Mouse (Mus musculus): ENCODE results near the gene Slc8a1. TPM values are rescaled to one million over a fixed set of nuclear protein-coding genes. Genes with fewer than 3 reads are reported as not detected.

The Slc8a1 gene
- total RNA-seq, 2 experiments from 2014 or later, result 291 TPM

GRCm38 (mm10) chr17:81375901-81376300 lies 362.3 kb downstream of the Slc8a1 start:
- TF ChIP-seq CTCF (conservative IDR thresholded peaks at IDR 0.05), result no peak
- Histone ChIP-seq H3K4me3 (no peak overlapping the region), H3K27ac (no peak overlapping the region)
- no peak for DNase-seq (ENCODE audit: low spot score in 2 of 2)

- TF ChIP-seq CTCF (conservative IDR thresholded peaks at IDR 0.05), result no peak
- peak in 1 of 2 experiments; percentile 7 for DNase-seq (ENCODE audit: low spot score in 2 of 2)
- Histone ChIP-seq H3K4me3 (no peak overlapping the region), H3K27ac (0 out of 2 replicates have a peak overlapping the region, but pooled peaks have one; percentile 0)
These were observed 369.1 kb downstream of the Slc8a1 start for GRCm38 (mm10) chr17:81369036-81369435.

- no peak for TF ChIP-seq CTCF (conservative IDR thresholded peaks at IDR 0.05)
- no peak overlapping the region for H3K4me3 ChIP-seq
- H3K27ac ChIP-seq, result 0 out of 2 replicates have a peak overlapping the region, but pooled peaks have one; percentile 0
- no peak for DNase-seq (ENCODE audit: low spot score in 2 of 2)
These were observed 369.7 kb downstream of the Slc8a1 start for GRCm38 (mm10) chr17:81368503-81368902.

- H3K27ac ChIP-seq, result peak overlapping the region; percentile 6; the same call in 1 of the 2 replicates
- no peak for DNase-seq (ENCODE audit: low spot score in 2 of 2)
- H3K4me3 ChIP-seq, result no peak overlapping the region
- TF ChIP-seq CTCF (conservative IDR thresholded peaks at IDR 0.05), result no peak
These were observed 374.8 kb downstream of the Slc8a1 start for GRCm38 (mm10) chr17:81363368-81363767.

- H3K4me3 ChIP-seq, result no peak overlapping the region
- peak; percentile 64 for TF ChIP-seq CTCF (conservative IDR thresholded peaks at IDR 0.05)
- DNase-seq (ENCODE audit: low spot score in 2 of 2), result no peak
- H3K27ac ChIP-seq, result no peak overlapping the region
These were observed 377.6 kb downstream of the Slc8a1 start for GRCm38 (mm10) chr17:81360571-81360970.

GRCm38 (mm10) chr17:81360032-81360431 lies 378.1 kb downstream of the Slc8a1 start:
- TF ChIP-seq CTCF (conservative IDR thresholded peaks at IDR 0.05), result no peak
- no peak overlapping the region for H3K27ac ChIP-seq
- no peak for DNase-seq (ENCODE audit: low spot score in 2 of 2)
- no peak overlapping the region for H3K4me3 ChIP-seq

GRCm38 (mm10) chr17:81336024-81336754 lies 402.0 kb downstream of the Slc8a1 start:
- H3K27ac ChIP-seq, result no peak overlapping the region
- no peak for DNase-seq (ENCODE audit: low spot score in 2 of 2)
- TF ChIP-seq CTCF (conservative IDR thresholded peaks at IDR 0.05), result no peak
- H3K4me3 ChIP-seq, result no peak overlapping the region

- DNase-seq (ENCODE audit: low spot score in 2 of 2), result no peak
- Histone ChIP-seq H3K4me3 (no peak overlapping the region), H3K27ac (no peak overlapping the region)
- TF ChIP-seq CTCF (conservative IDR thresholded peaks at IDR 0.05), result no peak
These were observed 402.7 kb downstream of the Slc8a1 start for GRCm38 (mm10) chr17:81335526-81335925.
